Mouse (Mus musculus): Measurements from ENCODE around the gene Galnt10. TPM values are rescaled to one million over a fixed set of nuclear protein-coding genes. Genes with fewer than 3 reads are reported as not detected.

Galnt10 gene
- polyA plus RNA-seq, 1 experiment from 2014 or later, result 15.6 TPM

GRCm38 (mm10) chr11:57683125-57683524 lies 37.9 kb downstream of the Galnt10 start:
- peaks cover 64% of the 10 kb centered on the region for H3K4me1 ChIP-seq (replicated peaks)
- no peak for ATAC-seq

GRCm38 (mm10) chr11:57683931-57684330 lies 38.7 kb downstream of the Galnt10 start:
- ATAC-seq, result no peak
- peaks cover 72% of the 10 kb centered on the region for H3K4me1 ChIP-seq (replicated peaks)
- H3K4me2 ChIP-seq (replicated peaks), result no peak overlapping the region
- no peak overlapping the region for H3K27ac ChIP-seq
- H3K9ac ChIP-seq (replicated peaks), result no peak overlapping the region
- 0 out of 2 replicates have a peak, but pooled peaks cover 7% of the 10 kb centered on the region for H3K27me3 ChIP-seq
- H3K36me3 ChIP-seq, result no peaks in the 10 kb centered on the region
- 62% methylated on average over 8 of the region's 8 CpGs for WGBS
- H3K4me3 ChIP-seq (replicated peaks), result no peak overlapping the region
- no peaks in the 10 kb centered on the region for H3K9me3 ChIP-seq

More at GRCm38 (mm10) chr11:57683125-57683524, 37.9 kb downstream of the Galnt10 start:
- H3K4me2 ChIP-seq (replicated peaks), result no peak overlapping the region
- no peaks in the 10 kb centered on the region for H3K36me3 ChIP-seq
- H3K27ac ChIP-seq, result 0 out of 2 replicates have a peak overlapping the region, but pooled peaks have one; percentile 17
- H3K9me3 ChIP-seq, result no peaks in the 10 kb centered on the region
- WGBS, result 78% methylated on average over 12 of the region's 12 CpGs
- no peak overlapping the region for H3K9ac ChIP-seq (replicated peaks)
- no peak overlapping the region for H3K4me3 ChIP-seq (replicated peaks)
- H3K27me3 ChIP-seq, result 0 out of 2 replicates have a peak, but pooled peaks cover 5% of the 10 kb centered on the region

GRCm38 (mm10) chr11:57684891-57685290 lies 39.6 kb downstream of the Galnt10 start:
- no peak overlapping the region for H3K4me3 ChIP-seq (replicated peaks)

GRCm38 (mm10) chr11:57685689-57686454 lies 40.6 kb downstream of the Galnt10 start:
- Histone ChIP-seq H3K9ac (replicated peaks) (no peak overlapping the region), H3K4me3 (replicated peaks) (no peak overlapping the region), H3K9me3 (no peaks in the 10 kb centered on the region), H3K4me1 (replicated peaks) (peaks cover 75% of the 10 kb centered on the region), H3K4me2 (replicated peaks) (no peak overlapping the region), H3K36me3 (no peaks in the 10 kb centered on the region), H3K27me3 (0 out of 2 replicates have a peak, but pooled peaks cover 7% of the 10 kb centered on the region), H3K27ac (peak overlapping the region; percentile 64)
- ATAC-seq, result peak; percentile 48; the same call in 1 of the 2 replicates
- WGBS, result 21% methylated on average over 10 of the region's 10 CpGs

More at GRCm38 (mm10) chr11:57684891-57685290, 39.6 kb downstream of the Galnt10 start:
- no peak for ATAC-seq
- Histone ChIP-seq H3K4me1 (replicated peaks) (peaks cover 80% of the 10 kb centered on the region), H3K4me2 (replicated peaks) (no peak overlapping the region), H3K27me3 (0 out of 2 replicates have a peak, but pooled peaks cover 7% of the 10 kb centered on the region), H3K27ac (peak overlapping the region; percentile 26; the same call in 1 of the 2 replicates), H3K36me3 (no peaks in the 10 kb centered on the region), H3K9me3 (no peaks in the 10 kb centered on the region), H3K9ac (replicated peaks) (no peak overlapping the region)
- WGBS, result 34% methylated on average over 5 of the region's 5 CpGs

GRCm38 (mm10) chr11:57686797-57687196 lies 41.6 kb downstream of the Galnt10 start:
- Histone ChIP-seq H3K27me3 (0 out of 2 replicates have a peak, but pooled peaks cover 2% of the 10 kb centered on the region), H3K27ac (no peak overlapping the region), H3K9me3 (no peaks in the 10 kb centered on the region), H3K36me3 (no peaks in the 10 kb centered on the region), H3K9ac (replicated peaks) (no peak overlapping the region), H3K4me3 (replicated peaks) (no peak overlapping the region), H3K4me1 (replicated peaks) (peaks cover 68% of the 10 kb centered on the region), H3K4me2 (replicated peaks) (no peak overlapping the region)
- 78% methylated on average over 12 of the region's 12 CpGs for WGBS
- no peak for ATAC-seq

- Histone ChIP-seq H3K27me3 (0 out of 2 replicates have a peak, but pooled peaks cover 2% of the 10 kb centered on the region), H3K9ac (replicated peaks) (no peak overlapping the region), H3K27ac (no peak overlapping the region), H3K36me3 (no peaks in the 10 kb centered on the region), H3K4me2 (replicated peaks) (no peak overlapping the region), H3K4me3 (replicated peaks) (no peak overlapping the region), H3K9me3 (no peaks in the 10 kb centered on the region), H3K4me1 (replicated peaks) (peaks cover 64% of the 10 kb centered on the region)
- no peak for ATAC-seq
- 95% methylated on average over 9 of the region's 9 CpGs for WGBS
These were observed 42.0 kb downstream of the Galnt10 start for GRCm38 (mm10) chr11:57687258-57687657.

GRCm38 (mm10) chr11:57688179-57688929 lies 43.1 kb downstream of the Galnt10 start:
- Histone ChIP-seq H3K4me3 (replicated peaks) (no peak overlapping the region), H3K9me3 (no peaks in the 10 kb centered on the region), H3K4me1 (replicated peaks) (peaks cover 63% of the 10 kb centered on the region), H3K4me2 (replicated peaks) (no peak overlapping the region), H3K27ac (no peak overlapping the region), H3K36me3 (no peaks in the 10 kb centered on the region), H3K9ac (replicated peaks) (no peak overlapping the region), H3K27me3 (0 out of 2 replicates have a peak, but pooled peaks cover 2% of the 10 kb centered on the region)
- WGBS, result 87% methylated on average over 14 of the region's 14 CpGs
- ATAC-seq, result no peak

GRCm38 (mm10) chr11:57689811-57690210 lies 44.6 kb downstream of the Galnt10 start:
- no peak overlapping the region for H3K4me3 ChIP-seq (replicated peaks)
- H3K4me1 ChIP-seq (replicated peaks), result peaks cover 54% of the 10 kb centered on the region
- no peaks in the 10 kb centered on the region for H3K9me3 ChIP-seq
- ATAC-seq, result no peak
- H3K36me3 ChIP-seq, result no peaks in the 10 kb centered on the region
- WGBS, result 81% methylated on average over 6 of the region's 6 CpGs
- H3K27me3 ChIP-seq, result 0 out of 2 replicates have a peak, but pooled peaks cover 2% of the 10 kb centered on the region
- H3K9ac ChIP-seq (replicated peaks), result no peak overlapping the region
- no peak overlapping the region for H3K27ac ChIP-seq
- no peak overlapping the region for H3K4me2 ChIP-seq (replicated peaks)

GRCm38 (mm10) chr11:57690836-57691235 lies 45.6 kb downstream of the Galnt10 start:
- Histone ChIP-seq H3K4me3 (replicated peaks) (no peak overlapping the region), H3K9ac (replicated peaks) (no peak overlapping the region), H3K9me3 (no peaks in the 10 kb centered on the region), H3K36me3 (no peaks in the 10 kb centered on the region), H3K27ac (no peak overlapping the region), H3K4me1 (replicated peaks) (peaks cover 49% of the 10 kb centered on the region), H3K27me3 (0 out of 2 replicates have a peak, but pooled peaks cover 2% of the 10 kb centered on the region), H3K4me2 (replicated peaks) (no peak overlapping the region)
- 87% methylated on average over 5 of the region's 5 CpGs for WGBS
- ATAC-seq, result no peak

- Histone ChIP-seq H3K4me1 (replicated peaks) (peaks cover 50% of the 10 kb centered on the region), H3K9me3 (no peaks in the 10 kb centered on the region), H3K4me3 (replicated peaks) (no peak overlapping the region), H3K27me3 (0 out of 2 replicates have a peak, but pooled peaks cover 2% of the 10 kb centered on the region), H3K27ac (no peak overlapping the region), H3K4me2 (replicated peaks) (no peak overlapping the region), H3K36me3 (no peaks in the 10 kb centered on the region), H3K9ac (replicated peaks) (no peak overlapping the region)
- ATAC-seq, result no peak
- 76% methylated on average over 6 of the region's 6 CpGs for WGBS
These were observed 46.7 kb downstream of the Galnt10 start for GRCm38 (mm10) chr11:57691939-57692338.

- H3K4me1 ChIP-seq (replicated peaks), result peaks cover 56% of the 10 kb centered on the region
- WGBS, result 77% methylated on average over 7 of the region's 7 CpGs
- ATAC-seq, result no peak
- H3K4me2 ChIP-seq (replicated peaks), result no peak overlapping the region
- no peak overlapping the region for H3K4me3 ChIP-seq (replicated peaks)
- H3K9me3 ChIP-seq, result no peaks in the 10 kb centered on the region
- H3K9ac ChIP-seq (replicated peaks), result no peak overlapping the region
- no peaks in the 10 kb centered on the region for H3K36me3 ChIP-seq
- no peak overlapping the region for H3K27ac ChIP-seq
- H3K27me3 ChIP-seq, result 0 out of 2 replicates have a peak, but pooled peaks cover 2% of the 10 kb centered on the region
These were observed 47.5 kb downstream of the Galnt10 start for GRCm38 (mm10) chr11:57692726-57693125.

GRCm38 (mm10) chr11:57694486-57694885 lies 49.2 kb downstream of the Galnt10 start:
- H3K27me3 ChIP-seq, result peaks cover 3% of the 10 kb centered on the region; the same call in 1 of the 2 replicates
- H3K9me3 ChIP-seq, result no peaks in the 10 kb centered on the region
- no peak overlapping the region for H3K4me2 ChIP-seq (replicated peaks)
- peaks cover 45% of the 10 kb centered on the region for H3K4me1 ChIP-seq (replicated peaks)
- WGBS, result 96% methylated on average over 6 of the region's 6 CpGs
- H3K9ac ChIP-seq (replicated peaks), result no peak overlapping the region
- no peak overlapping the region for H3K27ac ChIP-seq
- H3K4me3 ChIP-seq (replicated peaks), result no peak overlapping the region
- no peaks in the 10 kb centered on the region for H3K36me3 ChIP-seq
- no peak for ATAC-seq

All from midbrain, embryonic 13.5 days (tissue).